Mouse (Mus musculus): ENCODE measurements around the gene Gm8246. TPM values are rescaled to one million over a fixed set of nuclear protein-coding genes. Genes with fewer than 3 reads are reported as not detected.
"Not testable (repeated sequence)": the region's sequence is repeated elsewhere in the genome, so short reads cannot be mapped to it uniquely, and the experiment has no call there.

Gm8246 gene
- not detected for total RNA-seq (2022)

DNA sequence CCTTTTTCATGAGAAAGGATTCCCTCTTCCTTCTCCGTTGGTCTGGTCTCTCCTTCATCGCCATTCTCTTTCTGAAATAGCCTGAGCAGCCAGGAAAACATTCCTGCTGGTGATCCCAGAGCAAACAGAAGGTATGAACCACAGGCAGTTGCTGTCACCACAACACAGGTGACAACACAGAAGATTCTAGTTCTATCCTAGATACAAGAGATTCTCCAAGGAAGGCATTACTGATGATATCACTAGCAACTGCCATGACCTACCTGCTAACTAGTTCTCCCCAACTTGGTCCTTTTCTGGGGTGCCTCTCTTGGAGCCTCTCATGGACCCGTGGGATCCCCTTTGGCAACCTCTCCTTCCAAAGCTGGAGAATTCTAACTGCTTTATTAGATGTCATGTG, at the start of gene Gm8246:
Gene Gm8246 (minus strand): TSS at position 101 of the 400 bp plus-strand sequence.
- DNase-seq (ENCODE audit: low spot score in 2 of 2) = not testable (repeated sequence)

DNA sequence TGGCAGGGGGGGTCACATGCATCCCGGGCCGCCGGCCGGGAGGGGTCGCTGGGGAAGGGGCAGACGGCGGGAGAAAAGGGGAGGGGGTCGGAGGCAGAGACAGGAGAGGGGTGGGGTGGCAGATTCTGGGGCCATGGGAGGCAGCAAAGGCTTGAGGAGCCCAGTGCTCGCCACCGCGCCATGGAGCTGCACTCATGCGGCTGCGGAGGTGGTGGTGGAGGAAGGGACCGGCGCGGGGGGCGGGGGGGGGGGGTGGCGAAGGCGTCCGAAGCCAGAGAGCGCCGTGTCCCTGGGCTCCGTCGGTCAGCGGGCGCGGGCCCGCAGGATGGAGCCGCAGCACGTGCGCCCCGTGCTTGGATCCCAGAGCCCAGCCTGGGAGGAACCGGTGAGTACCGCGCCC, 23.7 kb upstream of the Gm8246 start, which contains the start of gene Gm3488:
Gene Gm3488 (plus strand): TSS at position 301 of the 400 bp plus-strand sequence.
- DNase-seq (ENCODE audit: low spot score in 2 of 2) = not testable (repeated sequence)

DNA sequence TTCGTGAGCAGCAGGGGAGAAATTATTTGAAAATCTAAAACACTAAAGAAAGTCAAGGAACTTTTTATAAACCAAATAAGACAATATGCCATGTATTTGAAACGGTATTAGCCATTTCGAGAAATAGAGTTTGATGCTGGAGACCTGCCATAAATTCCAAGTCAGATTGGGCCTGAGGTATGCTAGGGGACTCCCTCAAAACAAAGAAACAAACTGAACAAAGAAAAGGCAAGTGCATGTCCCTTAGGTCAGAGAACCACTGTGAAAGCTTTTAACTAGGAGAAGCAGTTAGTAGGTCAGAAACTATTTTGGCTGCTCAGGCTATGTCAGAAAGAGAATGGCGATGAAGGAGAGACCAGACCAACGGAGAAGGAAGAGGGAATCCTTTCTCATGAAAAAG, 6.3 kb upstream of the Gm8246 start, which contains the start of gene Gm3187:
Gene Gm3187 (plus strand): TSS at position 301 of the 400 bp plus-strand sequence.
- not testable (repeated sequence) for DNase-seq (ENCODE audit: low spot score in 2 of 2)

DNA sequence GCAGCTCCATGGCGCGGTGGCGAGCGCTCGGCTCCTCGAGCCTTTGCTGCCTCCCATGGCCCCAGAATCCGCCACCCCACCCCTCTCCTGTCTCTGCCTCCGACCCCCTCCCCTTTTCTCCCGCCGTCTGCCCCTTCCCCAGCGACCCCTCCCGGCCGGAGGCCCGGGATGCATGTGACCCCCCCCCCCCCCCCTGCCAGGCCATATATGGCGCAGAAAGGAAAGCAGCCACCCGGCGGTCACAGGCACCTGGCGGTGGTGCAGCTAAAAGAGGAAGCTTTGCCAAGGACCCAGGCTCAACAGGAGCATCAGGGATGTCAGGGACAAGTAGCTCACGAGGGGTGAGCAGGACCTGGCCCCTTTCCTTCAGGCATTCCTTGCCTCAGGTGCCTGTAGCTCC, 17.2 kb downstream of the Gm8246 start:
- not testable (repeated sequence) for DNase-seq (ENCODE audit: low spot score in 2 of 2)

DNA sequence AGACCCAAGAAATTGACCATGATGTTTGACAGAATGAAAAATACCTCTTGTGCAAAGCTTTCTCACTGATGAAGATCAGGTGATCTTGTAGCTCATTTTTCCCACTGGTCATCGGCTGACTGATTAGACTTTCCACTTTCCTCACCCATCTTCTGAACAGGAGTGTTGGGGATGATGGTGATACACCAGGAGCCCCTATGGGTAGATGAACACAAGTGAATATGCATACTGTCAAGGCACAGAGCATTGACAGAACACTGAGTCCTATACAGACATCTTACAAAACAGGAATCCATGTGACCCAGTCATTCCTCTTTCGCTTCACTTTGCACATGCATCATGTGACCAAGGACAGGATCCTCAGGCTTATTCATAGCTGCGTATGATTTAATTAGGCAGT, 22.3 kb downstream of the Gm8246 start, which contains the start of gene Gm3194:
Gene Gm3194 (minus strand): TSS at position 101 of the 400 bp plus-strand sequence.
- not testable (repeated sequence) for DNase-seq (ENCODE audit: low spot score in 2 of 2)

Other genes starting within 250 kb of the Gm8246 start
- gene Gm3526, start 217.2 kb downstream of the Gm8246 start, total RNA-seq (2022) = under 1 TPM in 1 of 4 experiments, not detected in 3; 0.49 TPM
- not detected for gene Gm3542, start 142.9 kb downstream of the Gm8246 start, total RNA-seq (2022)
- gene Gm3500, start 88.8 kb downstream of the Gm8246 start, total RNA-seq (2022) = not detected
- gene Gm3194, start 22.4 kb downstream of the Gm8246 start, total RNA-seq (2022) = 1 to 10 TPM; 4.2 to 5.2 (median 4.4) TPM
- not detected for gene Gm3187, start 6.4 kb upstream of the Gm8246 start, total RNA-seq (2022)
- gene Gm3488, start 23.8 kb upstream of the Gm8246 start, total RNA-seq (2022) = 1 to 10 TPM in 2 of 4 experiments, under 1 TPM in 1, not detected in 1; 0.70 to 2.0 (median 1.9) TPM
- not detected for gene Gm3532, start 60.7 kb upstream of the Gm8246 start, total RNA-seq (2022)
- gene Gm8265, start 155.2 kb upstream of the Gm8246 start, total RNA-seq (2022) = not detected
- gene Gm9603, start 209.6 kb upstream of the Gm8246 start, total RNA-seq (2022) = not detected